Mouse (Mus musculus) kidney, adult 9 months (tissue): Measurements from ENCODE around the gene Map3k4.
A peak's percentile ranks its signal among the peaks of the same experiment; 100 is the strongest.
"Not testable (repeated sequence)": the region's sequence is repeated elsewhere in the genome, so short reads cannot be mapped to it uniquely, and the experiment has no call there.

ENCODE experiments used
- DNase-seq: peaks from one replicate; pipeline ENCODE4 v3.0.0; 2022

The Map3k4 gene

DNA sequence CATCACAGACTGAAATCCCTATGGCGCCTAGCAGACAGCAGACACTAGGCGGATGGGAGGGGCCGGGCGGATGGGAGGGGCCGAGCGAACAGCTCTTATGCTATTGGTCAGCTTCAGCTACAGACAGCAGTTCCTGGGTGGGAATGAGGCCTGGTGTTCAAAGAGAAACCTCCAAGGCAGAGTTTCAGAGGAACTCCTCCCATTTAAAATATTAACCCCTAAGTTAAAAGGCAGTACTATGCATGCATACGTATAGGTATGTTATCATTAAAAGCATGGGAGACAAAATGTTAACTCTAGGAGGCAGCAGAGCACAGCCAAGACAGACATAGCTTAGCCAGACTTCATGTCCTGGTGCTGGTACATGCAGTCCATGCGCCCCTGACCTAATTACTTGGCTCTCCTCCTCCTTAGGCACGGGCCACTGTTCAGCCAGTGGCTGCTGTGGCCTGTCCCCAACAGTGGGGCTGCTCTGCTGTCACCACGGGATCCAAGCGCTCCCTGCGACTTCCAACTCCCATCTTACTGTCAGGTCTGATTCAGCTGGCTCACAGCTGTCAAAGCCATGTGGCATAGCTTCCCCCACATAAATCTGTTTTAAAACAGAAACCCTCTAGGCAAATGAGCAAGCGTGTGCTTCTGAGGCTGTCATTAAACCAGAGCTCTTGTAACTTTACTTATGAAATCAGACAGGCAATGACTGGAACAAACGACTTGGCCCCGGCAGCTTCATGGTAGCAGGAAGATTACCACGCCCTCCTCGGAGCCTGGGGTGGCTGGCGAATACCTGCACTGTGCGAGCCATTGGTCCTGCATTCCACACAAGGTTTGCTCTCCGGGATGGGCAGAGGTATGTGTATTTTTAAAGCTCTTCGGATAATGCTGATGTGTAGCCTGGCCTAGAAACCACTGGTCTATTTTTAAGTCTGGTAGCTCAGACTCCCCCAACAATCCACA, 52.3 kb downstream of the Map3k4 start:
- DNase-seq = peak; percentile 62

DNA sequence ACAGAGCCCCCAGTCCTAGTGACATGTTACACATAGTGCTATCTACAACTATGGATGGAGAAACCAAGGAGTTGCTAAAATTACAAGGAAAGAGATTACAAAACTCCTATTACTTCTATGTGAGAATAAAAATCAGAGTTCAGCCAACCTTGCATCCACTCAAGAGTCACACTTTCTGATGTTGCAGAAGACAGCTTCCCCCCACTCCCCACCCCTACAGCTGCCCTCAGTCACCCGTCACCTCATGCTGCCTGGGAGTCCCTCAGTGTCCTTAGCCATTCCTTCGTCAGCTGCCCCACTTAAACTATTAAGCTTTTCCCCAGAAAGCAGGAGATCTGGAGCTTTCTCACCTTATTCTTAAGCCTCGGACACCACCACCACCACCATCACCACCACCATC, 54.3 kb downstream of the Map3k4 start:
- DNase-seq = no peak

DNA sequence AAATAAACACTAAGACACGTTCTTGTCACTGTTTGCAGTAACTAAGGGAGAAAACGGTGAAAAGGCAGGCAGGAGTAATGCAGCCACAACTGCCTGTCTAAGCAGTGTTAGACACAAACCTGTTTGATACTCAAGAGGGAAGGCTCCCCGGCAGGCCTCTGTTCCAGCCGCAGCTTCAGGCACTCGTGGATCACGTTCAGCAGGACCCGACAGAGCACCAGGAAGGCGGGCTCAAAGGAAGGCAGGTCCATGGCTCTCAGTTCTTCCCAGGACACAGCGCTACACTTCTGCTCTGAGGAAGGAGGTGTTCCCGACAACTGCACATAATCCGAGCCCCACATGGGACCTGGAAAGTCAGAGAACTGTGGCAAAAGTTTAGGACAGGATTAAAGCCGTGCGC, 54.8 kb downstream of the Map3k4 start:
- no peak for DNase-seq

DNA sequence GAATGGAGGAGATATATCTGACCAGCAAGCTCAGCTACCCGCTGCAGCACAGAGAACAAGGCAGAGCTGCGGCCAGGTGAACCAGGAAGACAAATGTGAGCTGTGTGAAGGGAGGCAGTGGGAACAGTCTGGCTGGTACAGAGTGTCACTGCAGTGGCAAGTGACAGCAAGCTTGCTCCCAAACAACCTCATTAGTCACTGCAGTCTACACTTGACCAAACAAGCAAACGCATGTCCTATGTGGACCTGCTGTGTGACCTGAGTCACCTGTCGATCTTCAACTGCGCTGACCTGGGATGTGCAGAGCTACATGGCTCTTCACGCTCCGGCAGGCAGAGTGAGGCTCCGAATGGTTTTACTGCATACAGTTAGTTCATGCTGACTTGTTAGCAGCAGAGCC, 55.7 kb downstream of the Map3k4 start:
- DNase-seq = no peak

DNA sequence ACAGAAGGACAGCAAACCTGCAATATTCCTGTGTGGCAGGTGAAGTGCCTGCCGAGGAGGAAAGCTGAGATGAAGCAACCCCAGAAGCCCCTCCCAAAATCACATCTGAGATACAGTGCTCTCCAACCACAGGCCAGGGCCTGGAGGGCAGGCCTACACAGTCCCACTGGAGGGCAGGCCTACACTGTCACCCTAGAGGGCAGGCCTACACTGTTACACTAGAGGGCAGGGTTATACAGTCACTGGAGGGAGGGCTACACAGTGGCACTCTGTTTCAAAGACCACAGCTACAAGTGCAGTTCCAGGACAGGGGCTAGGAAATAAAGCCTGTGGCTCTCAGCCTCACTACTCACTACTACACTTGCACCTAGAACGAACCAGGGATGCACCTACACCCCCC, 56.7 kb downstream of the Map3k4 start:
- DNase-seq = no peak

DNA sequence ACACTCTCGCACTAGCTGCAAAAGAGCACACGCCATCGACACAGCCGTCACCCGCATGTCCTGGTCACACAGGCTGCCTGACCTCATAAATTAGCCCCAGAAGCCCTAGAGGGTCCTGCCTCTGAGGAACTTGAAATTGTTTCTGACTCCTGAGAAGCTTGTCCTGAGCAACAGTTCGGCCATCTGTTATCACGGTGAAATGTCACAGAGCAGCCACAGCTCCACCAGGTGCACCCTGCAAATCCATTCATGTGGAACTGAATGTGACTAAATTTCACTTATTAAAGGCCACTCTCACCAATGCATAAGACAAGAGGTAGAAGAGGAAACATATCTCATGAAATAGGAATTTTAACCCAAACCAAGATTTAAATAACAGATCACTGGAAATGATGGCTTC, 57.2 kb downstream of the Map3k4 start:
- no peak for DNase-seq

DNA sequence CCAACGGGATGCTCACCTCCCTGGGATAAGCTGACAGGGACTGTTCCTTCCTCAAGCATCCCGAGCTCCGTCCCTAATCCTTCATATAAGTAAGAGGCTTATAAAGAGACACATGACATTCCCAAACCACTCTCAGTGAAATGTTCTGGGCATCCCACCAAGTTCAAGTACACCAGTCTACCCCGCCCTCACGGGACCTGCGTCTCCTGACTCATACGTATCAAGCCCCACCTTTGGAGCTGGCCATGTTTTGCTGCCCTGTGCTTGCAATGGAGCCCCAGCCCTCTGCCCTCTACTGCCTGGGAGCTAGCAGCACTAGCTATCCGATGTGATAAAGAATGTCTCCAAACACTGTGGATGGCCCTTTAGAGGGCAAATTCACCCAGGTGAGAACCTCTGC, 58.6 kb downstream of the Map3k4 start:
- no peak for DNase-seq

DNA sequence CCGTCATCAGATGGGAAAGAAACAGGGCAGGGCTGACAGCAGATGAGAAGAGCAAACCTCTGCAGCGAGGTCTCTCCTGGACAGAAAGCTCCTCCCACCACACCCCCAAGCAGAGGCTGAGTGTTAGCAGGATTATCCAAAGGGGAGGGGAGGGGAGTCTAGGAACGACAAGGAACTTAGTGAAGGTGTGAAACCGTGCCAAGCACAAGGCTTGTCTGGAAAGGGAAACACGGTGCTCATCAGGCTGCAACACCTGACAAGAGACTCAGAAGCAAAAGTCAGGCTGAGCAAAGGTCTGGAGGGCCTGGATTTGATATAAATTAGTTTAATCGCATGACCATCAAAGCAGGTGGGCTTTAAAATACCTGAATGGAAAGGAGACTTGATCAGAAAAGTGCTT, 60.1 kb downstream of the Map3k4 start:
- DNase-seq = peak; percentile 57

DNA sequence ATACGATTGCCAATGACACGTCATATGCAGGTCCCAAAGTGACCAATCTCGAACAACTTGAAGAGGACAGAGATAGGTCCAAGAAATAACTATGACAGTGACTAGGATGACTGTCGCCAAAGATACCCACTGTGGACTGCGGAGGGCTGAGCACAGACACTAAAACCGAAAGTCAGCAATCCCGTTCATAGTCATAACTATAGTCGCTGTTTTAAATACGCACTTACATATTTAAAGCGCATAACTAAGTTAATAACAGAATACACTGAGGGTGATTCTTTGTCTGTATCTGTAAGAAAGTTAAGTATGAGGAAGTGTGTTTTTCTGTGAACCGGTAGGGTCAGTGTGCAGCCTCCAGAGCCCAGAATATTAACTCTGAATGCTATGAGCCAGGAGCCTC, 62.5 kb downstream of the Map3k4 start:
- DNase-seq = no peak

DNA sequence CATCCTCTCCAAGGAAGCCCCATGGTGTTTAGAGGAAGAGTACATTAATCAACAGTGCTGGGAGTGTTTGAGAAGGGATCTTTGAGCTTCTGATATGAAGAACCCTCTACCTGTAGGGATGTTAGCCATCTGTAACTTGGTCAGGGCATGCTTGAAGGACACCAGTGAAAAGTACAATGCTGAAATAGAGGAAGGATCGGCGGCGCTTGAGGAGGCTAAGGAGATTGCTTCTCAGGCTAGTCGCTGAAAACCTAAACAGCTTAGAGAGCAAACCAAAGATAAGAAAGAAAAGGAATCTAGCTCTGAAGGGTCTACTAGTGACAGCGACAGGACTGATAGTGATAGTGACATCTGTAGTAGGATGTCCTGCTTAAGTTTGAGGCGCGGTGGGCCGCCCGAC, 68.0 kb downstream of the Map3k4 start:
- DNase-seq = no peak

DNA sequence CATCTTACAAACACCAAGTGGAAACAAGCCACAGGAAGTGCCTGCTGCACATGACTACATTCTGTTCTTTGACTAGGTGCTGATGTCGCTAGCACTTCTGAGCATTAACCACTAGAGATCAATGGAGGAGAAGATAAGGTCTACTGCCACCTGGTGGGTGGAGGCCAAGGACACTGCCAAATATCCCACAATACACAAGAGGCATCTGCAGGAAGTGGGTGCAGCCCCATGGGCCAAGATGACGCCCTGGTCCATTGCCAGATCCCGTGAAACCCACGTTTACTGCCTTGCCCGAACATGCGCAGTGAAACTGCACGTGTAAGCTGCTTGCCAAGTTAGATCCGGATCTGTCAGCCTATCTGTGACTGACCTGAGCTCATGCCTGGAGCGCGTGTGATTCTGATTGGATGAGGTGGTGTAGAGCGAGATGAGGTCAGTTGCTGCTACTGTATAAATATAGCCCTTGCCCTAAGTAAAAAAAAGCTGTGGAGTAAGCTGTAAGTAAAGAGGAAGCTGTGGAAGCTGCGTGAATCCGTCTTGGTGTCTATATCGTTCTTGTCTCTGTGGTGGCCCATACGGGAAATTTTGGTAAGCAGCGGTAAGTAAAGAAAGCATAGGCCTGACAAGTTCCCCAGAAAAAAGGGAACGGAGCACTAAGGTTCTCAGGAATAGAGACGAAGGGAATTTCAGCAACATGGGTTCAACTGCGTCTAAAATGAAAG, 68.7 kb downstream of the Map3k4 start:
- peak; percentile 26 for DNase-seq

DNA sequence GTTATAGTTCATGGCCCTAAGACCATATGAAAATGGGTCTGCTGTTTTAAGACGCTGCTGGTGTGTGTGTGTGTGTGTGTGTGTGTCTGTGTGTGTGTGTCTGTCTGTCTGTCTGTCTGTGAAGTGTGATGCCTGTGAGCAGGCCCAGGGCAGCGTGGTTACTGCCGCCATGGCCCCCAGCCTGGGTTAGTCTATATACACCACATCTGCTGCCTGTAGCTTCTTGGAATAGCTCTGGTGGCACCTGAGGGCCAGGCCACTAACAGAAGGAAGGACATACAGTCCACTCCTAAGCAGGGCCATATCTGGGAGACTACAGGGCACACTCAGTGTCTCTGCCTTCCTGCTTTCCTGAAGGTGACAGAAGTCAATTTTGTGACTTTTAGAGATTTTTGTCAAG, 77.9 kb downstream of the Map3k4 start:
- DNase-seq = no peak

DNA sequence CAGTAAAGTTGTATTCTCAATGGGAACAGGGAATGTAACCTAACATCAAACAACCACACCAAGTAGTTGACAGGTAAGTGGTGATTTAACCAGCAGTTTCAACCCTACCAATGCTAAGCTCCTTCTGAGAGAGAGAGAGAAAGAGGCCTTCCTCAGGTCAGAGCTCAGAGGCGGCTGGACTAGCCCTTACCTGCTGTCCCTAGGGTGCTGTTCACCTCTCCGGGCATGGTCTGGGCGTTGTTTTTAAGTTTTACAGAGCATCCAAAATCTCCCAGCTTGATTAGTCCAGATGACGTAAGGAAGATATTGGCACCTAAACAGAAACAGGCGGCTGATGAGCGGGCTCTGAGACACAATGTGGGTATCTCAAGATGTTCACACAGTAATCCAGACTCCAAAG, 85.9 kb downstream of the Map3k4 start:
- DNase-seq = no peak

DNA sequence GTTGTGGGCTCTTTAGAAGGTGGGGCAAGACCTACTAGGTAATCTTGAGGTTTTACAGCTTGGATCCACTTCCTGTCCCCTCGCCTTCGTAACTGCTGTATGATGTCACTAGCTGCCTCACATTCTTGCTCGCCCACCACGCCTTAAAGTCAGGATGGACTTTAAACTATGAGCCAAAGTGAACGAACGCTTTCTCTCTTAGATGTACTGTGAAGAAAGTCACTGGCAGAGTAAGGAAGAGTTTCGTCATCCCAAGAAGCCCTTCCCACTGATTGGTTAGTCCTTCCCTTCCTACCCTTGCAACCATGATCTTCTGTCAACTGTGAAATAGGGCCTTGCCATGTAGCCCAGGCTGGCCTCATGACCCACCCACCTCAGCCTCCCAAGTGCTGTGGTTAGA, 87.5 kb downstream of the Map3k4 start:
- DNase-seq = no peak

DNA sequence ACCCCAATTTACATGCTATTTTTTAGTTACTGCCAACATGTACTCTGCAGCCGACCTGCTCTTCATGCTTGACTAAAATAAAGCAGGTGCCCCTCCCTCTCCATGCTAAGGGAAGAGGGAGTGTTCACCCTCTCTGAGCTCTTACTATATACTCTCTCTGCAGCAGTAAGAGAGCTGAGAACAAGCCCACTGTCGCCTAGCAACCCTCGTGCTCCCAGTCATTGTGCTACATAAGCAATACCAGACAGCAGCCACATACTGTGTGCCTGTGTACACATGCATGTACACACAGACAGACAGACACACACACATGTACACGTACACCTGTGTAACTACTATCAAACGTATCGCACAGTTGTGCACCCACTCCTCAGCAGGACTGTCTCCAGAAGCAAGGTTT, 88.4 kb downstream of the Map3k4 start:
- no peak for DNase-seq

DNA sequence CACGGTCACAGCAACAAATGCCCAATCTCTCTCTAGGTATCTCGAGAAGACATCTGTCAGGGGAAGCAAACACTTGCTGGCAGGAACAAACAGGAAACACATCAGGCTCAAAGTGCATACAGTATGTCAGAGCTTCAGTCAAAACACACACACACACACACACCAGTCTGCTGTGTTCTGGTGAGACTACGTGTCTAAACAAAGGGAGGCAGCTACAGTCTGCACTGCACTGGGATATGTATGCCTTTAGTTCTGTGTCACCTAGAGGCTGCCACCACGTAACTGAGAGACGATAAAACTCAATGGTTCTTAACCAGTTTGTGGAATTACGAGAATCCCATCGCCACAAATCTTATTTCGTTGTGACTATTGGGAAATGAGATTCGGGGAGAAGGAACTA, 88.8 kb downstream of the Map3k4 start:
- no peak for DNase-seq

DNA sequence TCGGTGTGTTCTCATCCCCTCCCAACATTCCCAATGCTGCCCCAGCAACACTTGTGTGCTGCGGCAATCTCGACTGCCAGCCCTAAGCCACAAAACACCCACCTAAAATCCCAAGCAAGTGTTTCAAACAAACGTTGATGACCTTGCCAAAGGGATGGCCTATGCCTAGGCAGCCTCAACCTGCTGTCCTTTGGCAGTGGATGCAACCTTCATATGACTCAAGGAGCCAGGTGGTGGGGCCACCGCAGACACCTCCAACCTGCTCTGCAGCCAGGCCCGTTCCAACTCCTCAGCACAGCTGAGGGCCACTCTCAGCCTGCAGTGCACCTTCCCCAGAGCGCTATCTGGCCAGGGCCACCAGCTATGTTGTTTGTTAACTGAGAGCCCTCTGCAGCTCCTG, 90.1 kb downstream of the Map3k4 start:
- no peak for DNase-seq

DNA sequence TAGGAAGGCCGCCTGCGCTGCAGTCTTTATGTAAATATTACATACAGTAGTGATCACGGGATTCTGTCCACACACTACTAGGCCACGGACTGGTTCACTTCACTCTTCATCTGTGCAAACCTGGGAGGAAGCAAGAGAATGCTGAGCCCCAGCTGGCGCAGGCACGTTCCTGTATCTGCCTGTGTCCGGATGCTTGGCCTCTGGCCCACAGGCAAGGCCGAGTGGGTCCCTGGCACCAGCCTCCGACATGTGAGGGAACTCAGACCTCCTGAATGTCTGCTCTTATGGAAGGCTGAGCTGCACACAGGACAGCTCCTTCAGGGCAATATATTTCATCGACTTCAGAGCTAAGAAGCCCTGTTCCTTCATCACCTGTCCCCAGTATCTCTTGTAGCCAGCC, 90.6 kb downstream of the Map3k4 start:
- DNase-seq = no peak

DNA sequence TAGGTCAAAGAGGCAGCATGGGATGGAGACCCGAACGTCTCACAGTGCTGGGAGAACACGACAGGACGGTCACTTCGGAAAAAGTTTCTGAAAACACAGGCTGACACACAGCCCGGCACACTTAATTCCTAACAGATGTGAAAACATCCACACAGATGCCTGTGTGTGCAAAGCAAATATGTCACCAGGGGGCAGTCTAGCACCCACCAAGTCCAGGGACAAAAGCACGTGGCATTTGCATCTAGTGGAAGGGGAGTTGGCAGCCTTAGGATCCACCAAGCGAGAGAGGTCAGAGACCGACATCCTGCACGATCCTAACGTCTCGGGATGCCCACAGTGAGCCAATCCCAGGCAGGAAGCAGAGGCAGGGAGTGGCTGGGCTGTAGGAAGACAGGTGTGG, 92.0 kb downstream of the Map3k4 start:
- peak; percentile 39 for DNase-seq

DNA sequence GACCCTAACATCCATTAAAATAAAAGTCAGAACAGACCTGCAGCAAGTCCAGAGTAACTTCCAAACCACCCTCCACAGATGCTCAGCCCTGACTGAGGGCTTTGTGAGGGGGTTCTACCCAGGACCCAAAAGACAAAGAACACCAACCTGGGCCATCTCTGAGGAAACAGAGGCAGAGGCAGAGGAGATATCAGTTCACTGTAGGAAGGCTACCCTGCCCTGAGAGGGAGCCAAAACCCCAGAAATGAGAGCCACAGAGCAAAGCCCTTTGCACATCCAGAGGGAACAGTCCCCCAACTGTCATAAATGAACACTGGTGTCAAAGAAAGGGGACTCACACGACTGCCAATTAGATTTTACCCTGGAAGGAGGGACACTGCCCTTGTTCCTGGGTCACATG, 93.4 kb downstream of the Map3k4 start:
- DNase-seq = no peak

DNA sequence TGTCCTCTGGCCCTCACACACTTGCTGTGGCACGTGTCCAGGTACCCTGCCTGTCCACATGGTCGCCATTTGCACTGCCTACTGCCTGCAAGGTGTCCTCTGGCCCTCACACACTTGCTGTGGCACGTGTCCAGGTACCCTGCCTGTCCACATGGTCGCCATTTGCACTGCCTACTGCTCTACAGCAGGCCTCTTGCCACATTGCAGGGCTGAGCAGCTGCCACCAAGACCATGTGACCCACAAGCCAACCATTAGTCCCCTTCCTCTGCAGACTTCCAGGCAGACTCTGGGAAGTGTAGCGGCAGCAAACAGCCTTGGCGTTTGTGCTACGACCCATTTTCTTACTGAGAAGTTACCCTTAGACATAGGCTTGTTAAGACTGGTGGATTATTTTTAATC, 94.0 kb downstream of the Map3k4 start:
- not testable (repeated sequence) for DNase-seq

DNA sequence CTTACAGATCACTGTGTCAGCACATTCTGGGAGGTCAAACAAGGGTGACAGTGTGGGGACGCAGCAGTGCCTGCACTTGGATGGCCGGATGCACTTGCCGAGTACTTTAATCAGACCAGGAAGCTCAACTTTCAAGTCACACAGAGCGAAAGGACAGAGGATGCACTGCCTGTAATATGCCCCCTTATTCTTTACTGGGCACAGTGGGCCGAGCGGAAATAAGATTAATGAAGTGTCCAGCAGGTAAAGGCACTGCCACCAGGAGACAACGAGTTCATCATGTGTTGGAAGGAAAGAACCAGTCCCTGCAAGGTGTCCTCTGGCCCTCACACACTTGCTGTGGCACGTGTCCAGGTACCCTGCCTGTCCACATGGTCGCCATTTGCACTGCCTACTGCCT, 94.5 kb downstream of the Map3k4 start:
- no peak for DNase-seq

DNA sequence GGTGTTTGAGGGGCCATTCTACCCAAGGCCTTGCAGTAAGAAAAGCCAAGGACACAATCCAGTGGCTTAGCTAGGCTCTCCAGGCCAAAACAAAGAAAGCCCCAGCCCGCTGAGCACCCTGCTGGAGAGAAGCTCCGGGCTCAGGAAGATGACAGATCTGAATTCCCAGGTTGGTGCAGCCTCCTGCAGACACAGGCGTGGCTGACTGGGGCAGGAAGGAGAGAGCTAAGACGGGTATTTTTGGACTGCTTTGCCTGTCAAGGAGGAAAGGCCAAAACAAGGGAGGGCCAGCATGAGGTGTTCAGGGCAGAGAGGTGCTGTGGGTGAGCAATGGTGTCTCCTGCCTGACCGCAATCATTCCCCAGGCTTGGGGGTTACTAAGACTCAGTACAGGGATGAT, 94.9 kb downstream of the Map3k4 start:
- DNase-seq = no peak

DNA sequence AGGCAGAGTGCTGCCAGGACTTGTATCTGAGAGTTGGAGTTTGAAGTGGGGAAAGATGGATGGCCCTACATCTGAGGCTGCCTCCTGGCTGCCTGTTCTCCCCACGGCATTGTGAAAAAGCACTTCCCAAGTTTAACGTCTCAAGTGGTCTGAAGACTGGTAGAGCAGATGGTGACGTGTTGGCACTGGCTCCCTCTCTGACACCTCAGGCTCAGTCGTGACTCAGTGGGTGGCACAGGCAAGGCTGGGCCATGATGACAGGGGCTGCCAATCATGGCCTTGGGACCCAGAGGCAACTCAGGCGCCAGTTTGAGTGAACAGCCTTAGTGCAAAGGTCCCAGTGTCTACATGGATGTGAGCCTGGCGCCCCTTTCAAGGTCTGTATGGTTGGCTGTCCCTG, 96.7 kb downstream of the Map3k4 start:
- no peak for DNase-seq

DNA sequence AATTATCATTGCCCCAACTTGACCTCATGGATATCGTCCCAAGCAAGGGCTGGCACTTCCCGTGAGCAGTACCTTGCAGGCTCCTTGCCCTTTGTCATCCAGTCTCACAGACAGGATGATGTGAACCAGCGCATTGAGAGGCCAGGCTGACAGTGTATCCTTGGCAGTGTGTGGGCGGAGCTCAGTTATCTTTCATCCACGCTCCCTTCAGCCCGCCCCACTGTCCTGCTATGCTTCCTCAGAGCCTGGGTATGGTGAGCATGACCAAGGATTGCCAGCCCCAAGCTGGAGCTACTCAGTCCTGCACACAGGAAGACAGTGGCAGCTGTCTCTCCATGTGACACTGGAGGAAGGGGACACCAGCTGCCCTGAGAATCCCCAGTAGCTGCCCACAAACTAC, 102.4 kb downstream of the Map3k4 start:
- no peak for DNase-seq
